Mouse (Mus musculus) heart, postnatal 25 days (tissue): Measurements from ENCODE around the gene Gtf2a2. TPM values are rescaled to one million over a fixed set of nuclear protein-coding genes. Genes with fewer than 3 reads are reported as not detected.
"Not testable (repeated sequence)": the region's sequence is repeated elsewhere in the genome, so short reads cannot be mapped to it uniquely, and the experiment has no call there.

Experiments
- DNase-seq: peaks from one replicate; pipeline ENCODE4 v3.0.0; 2022; ENCODE audit warnings: low spot score
- intact Hi-C: fragments of 180-260 bp; cut with DNase I; formaldehyde crosslinking; loops from one replicate; pipeline ENCODE4 v1.15.1; 2025
- total RNA-seq, 2 experiments: library from RNA; stranded (reverse); gene quantifications; 2 replicates each; pipeline ENCODE4 v1.2.3; 2021

Gene Gtf2a2
- total RNA-seq, 2 experiments from 2014 or later: 51.3 to 58.7 TPM

- intact Hi-C loops: loop anchor here (2.0 kb wide), 1 partner anchor 17 kb away; no protein-coding TSS in a partner anchor
- DNase-seq: no peak
Measured at GRCm38 (mm10) chr9:70011537-70012407, 578 bp upstream of the Gtf2a2 start.

GRCm38 (mm10) chr9:70015632-70016031 is 3.3 kb downstream of the Gtf2a2 start:
- intact Hi-C loops: loop anchor here (5.0 kb wide), 1 partner anchor 377 kb away; no protein-coding TSS in a partner anchor
- DNase-seq: no peak

- intact Hi-C loops: loop anchor here (2.0 to 5.0 kb wide), 2 partner anchors 62 to 373 kb away; no protein-coding TSS in a partner anchor
Measured at GRCm38 (mm10) chr9:70018879-70019278, 6.5 kb downstream of the Gtf2a2 start.

GRCm38 (mm10) chr9:70021610-70022009 is 9.3 kb downstream of the Gtf2a2 start:
- no peak for DNase-seq
- intact Hi-C loops: no loop called here

More at GRCm38 (mm10) chr9:70018879-70019278, 6.5 kb downstream of the Gtf2a2 start:
- DNase-seq: no peak

GRCm38 (mm10) chr9:70022083-70022482 is 9.7 kb downstream of the Gtf2a2 start:
- intact Hi-C loops: no loop called here
- peak; percentile 34 for DNase-seq

GRCm38 (mm10) chr9:70023615-70024014 is 11.3 kb downstream of the Gtf2a2 start:
- DNase-seq, intact Hi-C loops: not testable (repeated sequence)

GRCm38 (mm10) chr9:70024648-70025047 is 12.3 kb downstream of the Gtf2a2 start:
- DNase-seq: no peak
- intact Hi-C loops: no loop called here

GRCm38 (mm10) chr9:70025365-70026012 is 13.1 kb downstream of the Gtf2a2 start:
- DNase-seq: no peak
- intact Hi-C loops: no loop called here

GRCm38 (mm10) chr9:70032167-70032566 is 19.8 kb downstream of the Gtf2a2 start:
- DNase-seq: no peak
- intact Hi-C loops: no loop called here

GRCm38 (mm10) chr9:70033056-70033455 is 20.7 kb downstream of the Gtf2a2 start:
- intact Hi-C loops: no loop called here
- DNase-seq: no peak

- intact Hi-C loops: no loop called here
Measured at GRCm38 (mm10) chr9:70034702-70035101, 22.4 kb downstream of the Gtf2a2 start.

GRCm38 (mm10) chr9:70036646-70037045 is 24.3 kb downstream of the Gtf2a2 start:
- intact Hi-C loops: no loop called here
- DNase-seq: no peak

More at GRCm38 (mm10) chr9:70034702-70035101, 22.4 kb downstream of the Gtf2a2 start:
- no peak for DNase-seq

GRCm38 (mm10) chr9:70037988-70038387 is 25.6 kb downstream of the Gtf2a2 start, which contains the start of gene Gcnt3:
TSS of gene Gcnt3 (minus strand) at chr9:70038088.
- intact Hi-C loops: no loop called here
- DNase-seq: no peak

GRCm38 (mm10) chr9:70039597-70040385 is 27.4 kb downstream of the Gtf2a2 start:
- intact Hi-C loops: no loop called here
- DNase-seq: no peak

- intact Hi-C loops: no loop called here
- no peak for DNase-seq
Measured at GRCm38 (mm10) chr9:70040570-70040969, 28.2 kb downstream of the Gtf2a2 start.

- DNase-seq: no peak
- intact Hi-C loops: no loop called here
Measured at GRCm38 (mm10) chr9:70042137-70042536, 29.8 kb downstream of the Gtf2a2 start.

GRCm38 (mm10) chr9:70042935-70043334 is 30.6 kb downstream of the Gtf2a2 start:
- intact Hi-C loops: no loop called here
- DNase-seq: no peak

GRCm38 (mm10) chr9:70044865-70045264 is 32.5 kb downstream of the Gtf2a2 start:
- intact Hi-C loops: no loop called here
- DNase-seq: no peak

GRCm38 (mm10) chr9:70046255-70046654 is 33.9 kb downstream of the Gtf2a2 start:
- intact Hi-C loops: no loop called here

GRCm38 (mm10) chr9:70047839-70048238 is 35.5 kb downstream of the Gtf2a2 start:
- intact Hi-C loops: no loop called here
- no peak for DNase-seq

More at GRCm38 (mm10) chr9:70046255-70046654, 33.9 kb downstream of the Gtf2a2 start:
- no peak for DNase-seq
